Mouse (Mus musculus) hindbrain, embryonic 16.5 days (tissue): ENCODE data around the gene Sertad1. TPM values are rescaled to one million over a fixed set of nuclear protein-coding genes. Genes with fewer than 3 reads are reported as not detected.

Experiments used
- ATAC-seq: fragments of 200-750 bp; cut with Nextera tagmentation; 2 replicates; pipeline ENCODE4 v1.8.0; 2017; ENCODE audit warnings: moderate TSS enrichment, moderate library complexity
- H3K27ac ChIP-seq: fragments of 300-500 bp; sonication (generic); 2 replicates; pipeline ENCODE4 v1.5.1; 2014; ENCODE audit warnings: low read depth, mild to moderate bottlenecking, control low read depth, low read length, moderate library complexity
- H3K27me3 ChIP-seq: fragments of 300-500 bp; sonication (generic); replicated peaks from 2 replicates; pipeline ENCODE4 v1.6.1; 2014; ENCODE audit warnings: low read length; ENCODE audit not compliant: control insufficient read depth, insufficient read depth
- H3K36me3 ChIP-seq: fragments of 300-500 bp; sonication (generic); 2 replicates; pipeline ENCODE4 v1.6.1; 2014; ENCODE audit warnings: mild to moderate bottlenecking, low read length, moderate library complexity, mixed read lengths; ENCODE audit not compliant: control insufficient read depth, insufficient read depth
- H3K4me1 ChIP-seq: fragments of 300-500 bp; sonication (generic); 2 replicates; pipeline ENCODE4 v1.6.1; 2014; ENCODE audit warnings: low read depth, low read length; ENCODE audit not compliant: control insufficient read depth, insufficient read depth
- H3K4me2 ChIP-seq: fragments of 300-500 bp; sonication (generic); 2 replicates; pipeline ENCODE4 v1.6.1; 2014; ENCODE audit warnings: mild to moderate bottlenecking, low read length, control low read depth, moderate library complexity
- H3K4me3 ChIP-seq: fragments of 300-500 bp; sonication (generic); 2 replicates; pipeline ENCODE4 v1.5.1; 2014; ENCODE audit warnings: mild to moderate bottlenecking, low read length, control low read depth, moderate library complexity
- H3K9ac ChIP-seq: fragments of 300-500 bp; sonication (generic); 2 replicates; pipeline ENCODE4 v1.6.1; 2014; ENCODE audit warnings: low read depth, mild to moderate bottlenecking, control low read depth, low read length, moderate library complexity
- H3K9me3 ChIP-seq: fragments of 300-500 bp; sonication (generic); 2 replicates; pipeline ENCODE4 v1.6.1; 2014; ENCODE audit warnings: mild to moderate bottlenecking, low read length, moderate library complexity; ENCODE audit not compliant: control insufficient read depth
- WGBS: fragments of 180-500 bp; shearing (Covaris S2); extraction: QIAGEN DNeasy Blood & Tissue Kit; methylation state at CpG from one replicate; pipeline ENCODE4 v1.1.7; 2014; 5-methylcytosine and 5-hydroxymethylcytosine counted together
- polyA plus RNA-seq: library from polyadenylated mRNA; unstranded; fragments of >200 nt; fragmentation: Nextera tagmentation; extraction: Ambion mirVana; gene quantifications from 2 replicates; pipeline ENCODE4 v1.2.1, GENCODE M21; 2015

Sertad1 gene
- 9.8 and 11.4 TPM in 2 replicates for polyA plus RNA-seq

DNA sequence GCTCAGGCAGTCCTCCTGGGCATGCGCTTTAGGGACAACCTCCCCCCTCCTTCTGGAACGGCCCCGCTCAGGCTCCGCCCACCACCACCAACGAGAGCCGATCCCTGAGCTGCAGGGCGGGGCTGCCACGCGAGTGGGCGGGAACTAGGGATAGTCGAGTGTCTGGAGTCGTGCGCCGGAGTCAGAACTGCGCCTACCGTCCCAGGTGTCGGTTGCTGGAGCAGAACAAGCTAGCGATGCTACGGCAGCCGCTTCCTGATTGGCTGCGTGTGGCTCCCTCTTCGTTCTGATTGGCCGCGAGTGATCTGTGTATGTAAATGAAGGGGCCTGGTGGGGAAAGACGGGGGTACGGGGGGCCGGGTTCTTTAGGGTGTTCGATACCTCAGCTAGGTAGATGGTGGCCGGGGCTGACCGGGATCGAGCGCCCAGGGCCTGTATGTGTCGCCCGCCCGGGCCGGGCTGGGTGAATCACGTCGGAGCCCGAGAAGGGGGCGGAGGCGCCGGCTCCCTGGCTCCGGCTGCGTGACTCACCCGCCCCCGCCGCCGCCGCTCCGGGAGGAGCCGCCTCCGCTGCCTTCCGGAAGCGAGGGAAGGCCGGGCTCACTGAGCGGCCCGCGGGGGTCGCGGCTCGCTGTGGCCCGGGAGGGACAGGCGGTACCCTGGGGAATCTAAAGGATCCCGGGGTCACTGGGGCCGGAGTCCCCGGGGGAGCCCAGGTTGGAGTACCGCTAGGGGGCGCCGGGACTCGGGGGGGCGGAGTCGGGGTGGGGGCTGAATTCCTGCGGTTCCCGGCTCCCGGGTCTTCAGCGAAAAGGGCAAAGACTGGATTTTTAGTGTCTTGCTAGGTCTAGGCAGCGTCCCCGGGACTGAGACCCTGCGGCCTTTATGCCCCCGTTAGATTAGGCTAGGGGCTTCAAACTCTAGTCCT, at the start of gene Sertad1:
Gene Sertad1, plus strand, starts transcription at position 141 of the 928 bp plus-strand sequence.
- H3K27ac ChIP-seq: peak within 1 kb of the TSS; percentile 90
- ATAC-seq: peak; percentile 98
- H3K4me1 ChIP-seq: peaks cover 6% of the 10 kb centered on the region
- peak within 1 kb of the TSS; percentile 78 for H3K4me3 ChIP-seq
- under 1% methylated on average over 52 of the region's 80 CpGs for WGBS
- H3K27me3 ChIP-seq: no peaks in the 10 kb centered on the region; the same call in 1 of the 2 replicates
- H3K9me3 ChIP-seq: no peaks in the 10 kb centered on the region
- peak within 1 kb of the TSS; percentile 69 for H3K4me2 ChIP-seq
- H3K36me3 ChIP-seq: no peaks in the 10 kb centered on the region
- peak within 1 kb of the TSS; percentile 86 for H3K9ac ChIP-seq

DNA sequence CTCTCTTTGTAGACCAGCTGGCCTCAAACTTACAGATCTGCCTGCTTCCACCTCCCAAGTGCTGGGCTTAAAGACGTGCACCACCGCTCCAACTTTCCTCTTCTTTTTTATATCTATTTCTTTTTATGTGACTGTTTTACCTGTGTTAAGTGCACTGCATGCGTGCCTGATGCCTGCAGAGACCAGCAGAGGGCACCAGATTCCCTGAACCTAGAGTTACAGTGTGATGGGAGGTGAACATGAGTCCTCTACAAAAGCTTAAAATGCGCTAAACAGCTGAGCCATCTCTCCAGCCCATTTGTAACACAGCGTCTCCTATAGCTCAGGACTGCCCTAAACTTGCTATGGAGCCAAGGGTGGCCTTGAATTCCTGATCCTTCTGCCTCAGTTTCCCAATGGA, 49.2 kb upstream of the Sertad1 start:
- WGBS: 66% methylated on average over 5 of the region's 5 CpGs
- no peak for ATAC-seq
- peaks cover 2% of the 10 kb centered on the region; the same call in 1 of the 2 replicates for H3K9me3 ChIP-seq
- H3K4me1 ChIP-seq: no peaks in the 10 kb centered on the region
- no peak overlapping the region for H3K27ac ChIP-seq
- no peak overlapping the region for H3K4me3 ChIP-seq
- no peak overlapping the region for H3K9ac ChIP-seq
- H3K27me3 ChIP-seq: peaks cover 4% of the 10 kb centered on the region; the same call in 1 of the 2 replicates
- peaks cover 21% of the 10 kb centered on the region for H3K36me3 ChIP-seq
- no peak overlapping the region for H3K4me2 ChIP-seq

DNA sequence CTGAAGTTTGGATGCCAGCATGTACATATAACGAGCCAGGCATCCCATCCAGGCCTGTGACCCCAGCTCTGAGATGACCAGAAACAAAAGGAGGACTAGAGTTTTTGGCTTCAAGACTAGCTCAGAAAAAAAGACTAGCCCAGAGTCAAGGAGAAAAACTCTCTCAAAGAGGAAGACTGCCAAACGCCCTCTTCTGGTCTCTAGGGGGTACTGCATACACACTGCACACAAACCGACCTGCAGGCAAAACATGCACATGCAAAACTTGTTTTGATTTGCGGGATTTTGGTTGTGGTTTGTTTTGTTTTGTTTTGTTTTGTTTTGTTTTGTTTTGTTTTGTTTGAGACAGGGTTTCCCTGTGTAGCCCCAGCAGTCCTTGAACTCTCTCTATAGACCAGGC, 46.7 kb upstream of the Sertad1 start:
- WGBS: 87% methylated on average over 4 of the region's 4 CpGs
- H3K9me3 ChIP-seq: peaks cover 2% of the 10 kb centered on the region; the same call in 1 of the 2 replicates
- H3K4me3 ChIP-seq: no peak overlapping the region

DNA sequence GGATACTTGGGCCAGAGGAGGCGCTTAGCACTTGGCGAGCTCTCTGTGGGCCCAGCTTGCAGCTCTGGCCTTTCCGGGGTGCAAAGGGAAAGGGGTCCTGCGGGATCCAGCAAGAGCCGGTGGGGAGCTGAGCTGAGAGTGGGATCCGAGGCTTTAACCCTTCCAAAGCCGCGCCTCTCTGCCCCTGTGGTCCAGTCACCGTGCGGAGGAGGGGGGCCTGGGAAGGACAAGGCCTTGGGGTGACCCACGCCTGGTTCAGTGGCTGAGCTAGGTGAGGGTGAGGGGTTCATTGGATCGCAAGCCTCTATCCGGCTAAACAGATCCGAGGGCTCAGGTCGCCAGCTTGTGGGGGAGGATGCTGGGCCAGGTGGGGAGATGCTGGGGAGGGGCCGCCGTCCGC, 40.7 kb upstream of the Sertad1 start:
- peak overlapping the region; percentile 66 for H3K4me3 ChIP-seq
- ATAC-seq: peak; percentile 2; the same call in 1 of the 2 replicates
- peaks cover 9% of the 10 kb centered on the region for H3K4me1 ChIP-seq
- H3K27ac ChIP-seq: peak overlapping the region; percentile 81
- no peaks in the 10 kb centered on the region for H3K27me3 ChIP-seq
- peaks cover 2% of the 10 kb centered on the region; the same call in 1 of the 2 replicates for H3K36me3 ChIP-seq
- H3K9me3 ChIP-seq: no peaks in the 10 kb centered on the region
- H3K4me2 ChIP-seq: peak overlapping the region; percentile 96
- H3K9ac ChIP-seq: peak overlapping the region; percentile 82
- WGBS: 5% methylated on average over 15 of the region's 18 CpGs

More for the DNA sequence above, 46.7 kb upstream of the Sertad1 start:
- no peak for ATAC-seq
- H3K4me1 ChIP-seq: no peaks in the 10 kb centered on the region
- H3K27ac ChIP-seq: no peak overlapping the region
- H3K27me3 ChIP-seq: no peaks in the 10 kb centered on the region
- H3K4me2 ChIP-seq: no peak overlapping the region
- no peak overlapping the region for H3K9ac ChIP-seq
- H3K36me3 ChIP-seq: peaks cover 21% of the 10 kb centered on the region

DNA sequence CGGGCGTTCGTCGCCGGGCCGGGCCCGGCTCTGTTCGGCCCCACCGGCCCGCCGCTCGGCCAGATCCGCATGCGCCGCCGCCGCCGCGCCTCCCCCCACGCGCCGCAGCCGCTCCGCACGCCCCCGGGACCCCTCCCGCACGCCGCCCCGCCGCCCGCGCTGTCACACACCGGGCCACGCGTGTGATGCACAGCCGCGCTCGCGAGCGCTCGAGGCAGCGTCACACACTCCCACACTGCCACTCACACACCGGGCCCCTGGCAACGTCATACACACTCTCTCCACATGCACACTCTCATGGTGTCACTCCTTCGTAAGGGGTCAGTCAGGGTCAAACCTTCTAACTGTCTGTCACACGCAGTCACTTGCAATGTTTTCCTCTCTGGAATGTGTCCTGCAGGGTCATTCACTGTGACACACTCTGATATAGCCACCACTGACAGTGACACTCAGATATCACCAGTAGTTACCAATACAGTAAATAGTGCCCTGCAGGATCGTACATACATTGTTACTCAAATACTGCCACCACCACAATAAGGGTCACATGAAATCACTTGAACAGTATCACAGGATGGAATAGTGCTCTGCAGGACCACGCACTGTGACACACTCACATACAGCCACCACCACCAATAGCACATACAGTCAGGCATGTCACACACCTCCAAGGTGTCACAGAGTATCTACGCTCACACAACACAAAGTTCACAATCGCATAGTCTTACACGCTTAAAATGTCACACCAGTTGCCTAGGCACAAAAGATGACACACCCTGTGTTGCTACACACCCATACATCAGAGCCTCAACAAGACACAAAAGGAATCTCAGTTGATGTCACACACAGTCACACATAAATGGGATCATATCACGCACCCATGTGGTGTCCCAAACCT, 39.9 kb upstream of the Sertad1 start:
- peak; percentile 29 for ATAC-seq
- H3K36me3 ChIP-seq: no peaks in the 10 kb centered on the region
- peak overlapping the region; percentile 96 for H3K4me2 ChIP-seq
- H3K9ac ChIP-seq: peak overlapping the region; percentile 82
- peaks cover 9% of the 10 kb centered on the region for H3K4me1 ChIP-seq
- H3K4me3 ChIP-seq: peak overlapping the region; percentile 66
- WGBS: 9% methylated on average over 39 of the region's 53 CpGs
- no peaks in the 10 kb centered on the region for H3K9me3 ChIP-seq
- peak overlapping the region; percentile 81 for H3K27ac ChIP-seq
- no peaks in the 10 kb centered on the region for H3K27me3 ChIP-seq

DNA sequence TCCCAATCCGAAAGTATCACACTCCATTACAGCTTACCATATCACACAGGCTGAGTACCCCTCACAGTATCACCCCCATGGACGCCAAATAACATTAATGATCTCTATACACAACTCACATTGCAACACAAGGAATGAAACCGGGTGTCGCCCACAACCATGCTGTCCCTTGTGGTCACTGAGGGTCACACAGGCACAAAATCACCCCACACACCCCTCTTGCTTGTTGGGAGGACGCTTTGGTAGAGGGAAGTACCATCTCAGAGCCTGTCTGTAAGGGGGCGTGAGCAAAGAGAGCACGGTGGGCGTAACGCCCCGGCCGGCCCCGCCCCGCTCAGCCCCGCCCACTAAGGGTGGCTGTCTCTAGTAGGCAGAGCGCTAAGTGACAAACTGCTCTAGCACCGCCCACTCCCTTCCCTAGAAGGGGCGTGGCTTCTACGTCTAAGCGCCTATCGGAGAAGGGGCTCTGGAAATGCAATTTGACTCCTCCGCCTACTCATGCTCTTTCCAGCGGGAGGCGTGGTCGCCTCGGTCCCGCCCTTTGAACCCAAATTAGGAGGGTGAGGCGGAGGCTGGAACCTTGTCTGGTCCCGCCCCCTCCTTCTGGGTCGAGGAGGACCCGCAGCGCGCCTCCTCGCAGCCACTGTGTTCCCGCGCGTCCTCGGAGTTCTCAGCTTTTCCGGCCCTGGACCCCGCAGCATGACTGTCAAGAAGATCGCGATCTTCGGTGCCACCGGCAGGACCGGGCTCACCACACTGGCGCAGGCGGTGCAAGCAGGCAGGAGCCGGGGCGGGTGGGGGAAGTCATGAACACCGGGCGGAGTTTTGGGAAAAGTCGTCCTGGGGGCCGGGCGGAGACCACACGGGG, 39.1 kb upstream of the Sertad1 start, which contains the start of the genes Sptbn4 and Blvrb:
Gene Sptbn4, minus strand, starts transcription at position 268 of the 868 bp plus-strand sequence.
Gene Blvrb, plus strand, starts transcription at position 560 of the 868 bp plus-strand sequence.
- Histone ChIP-seq H3K36me3 (no peaks in the 10 kb centered on the region), H3K4me1 (peaks cover 9% of the 10 kb centered on the region), H3K9ac (peak within 1 kb of the TSS; percentile 82), H3K9me3 (no peaks in the 10 kb centered on the region), H3K4me3 (peak within 1 kb of the TSS; percentile 66), H3K27ac (peak within 1 kb of the TSS; percentile 81), H3K4me2 (peak within 1 kb of the TSS; percentile 96), H3K27me3 (no peaks in the 10 kb centered on the region)
- 1% methylated on average over 50 of the region's 54 CpGs for WGBS
- ATAC-seq: peak; percentile 95

DNA sequence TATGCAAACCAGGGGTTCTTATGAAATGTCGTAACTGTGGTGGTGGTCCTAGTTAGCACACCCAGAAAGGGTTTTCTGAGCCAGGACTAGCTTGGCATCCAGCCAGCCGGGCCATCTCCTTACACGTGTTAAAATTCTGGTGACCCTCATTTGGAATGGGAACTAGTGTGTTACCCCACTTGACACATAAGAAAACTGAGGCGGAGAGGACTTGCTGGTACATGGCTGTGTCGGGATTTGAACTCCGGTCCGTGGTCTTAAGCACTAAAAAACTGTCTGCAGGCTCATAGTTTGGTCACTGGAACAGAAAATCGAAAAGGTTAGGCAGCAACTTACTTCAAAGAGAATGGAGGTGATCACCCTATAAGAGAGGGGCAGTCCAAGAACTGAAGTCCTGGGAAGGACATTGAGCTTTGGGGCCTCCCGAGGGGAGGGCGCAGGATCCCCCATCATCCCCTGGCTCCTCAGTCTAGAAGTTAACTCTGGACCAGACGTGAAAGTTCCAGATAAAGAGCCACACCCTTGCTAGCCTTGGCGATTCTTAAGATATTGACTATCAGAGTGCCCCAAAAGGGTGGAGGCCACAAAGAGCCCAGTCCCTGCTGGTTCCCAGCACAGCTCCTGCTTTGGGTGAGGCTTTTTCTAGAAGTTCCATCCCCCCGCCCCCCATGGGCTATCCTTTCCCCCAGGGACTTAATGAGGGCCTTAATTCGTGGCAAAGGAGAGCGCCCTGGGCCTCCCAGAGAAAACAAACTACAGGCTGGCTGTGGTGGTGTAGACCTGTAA, 38.1 kb upstream of the Sertad1 start:
- 56% methylated on average over 15 of the region's 15 CpGs for WGBS
- H3K4me3 ChIP-seq: peak overlapping the region; percentile 66
- H3K36me3 ChIP-seq: no peaks in the 10 kb centered on the region
- H3K9me3 ChIP-seq: no peaks in the 10 kb centered on the region
- H3K9ac ChIP-seq: peak overlapping the region; percentile 68; the same call in 1 of the 2 replicates
- peak overlapping the region; percentile 96 for H3K4me2 ChIP-seq
- no peak overlapping the region; the same call in 1 of the 2 replicates for H3K27ac ChIP-seq
- 0 out of 2 replicates have a peak, but pooled peaks have one; percentile 0 for ATAC-seq
- H3K4me1 ChIP-seq: peaks cover 9% of the 10 kb centered on the region
- no peaks in the 10 kb centered on the region for H3K27me3 ChIP-seq
